Mouse (Mus musculus): ENCODE results near the gene Elk3. TPM values are rescaled to one million over a fixed set of nuclear protein-coding genes. Genes with fewer than 3 reads are reported as not detected.

Gene Elk3
- polyA plus RNA-seq, 1 experiment from 2014 or later, result 57.7 TPM

DNA sequence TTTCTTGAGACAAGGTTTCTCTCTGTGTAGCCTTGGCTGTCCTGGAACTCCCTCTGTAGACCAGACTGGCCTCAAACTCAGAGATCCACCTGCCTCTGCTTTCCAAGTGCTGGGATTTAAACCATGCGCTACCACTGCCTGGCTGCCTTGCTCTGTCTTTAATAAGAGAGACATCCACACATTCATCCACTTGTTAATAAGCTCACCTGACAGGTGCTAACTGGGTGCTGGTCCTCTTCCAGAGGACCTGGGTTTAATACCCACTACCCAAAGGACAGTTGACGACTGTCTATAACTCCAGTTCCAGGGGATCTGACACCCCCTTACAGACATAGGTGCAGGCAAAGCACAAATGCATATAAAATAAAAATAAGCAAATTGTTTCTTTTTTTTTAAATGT, 13.5 kb upstream of the Elk3 start:
- H3K4me1 ChIP-seq (ENCODE audit: insufficient read depth), result no peaks in the 10 kb centered on the region
- no peak for ATAC-seq (ENCODE audit: insufficient read depth)
- no peak for DNase-seq
- H3K4me2 ChIP-seq, result no peak overlapping the region
- H3K4me3 ChIP-seq (ENCODE audit: low read depth, low read length), result no peak overlapping the region
- H3K9me3 ChIP-seq (ENCODE audit: low read depth, low read length), result no peaks in the 10 kb centered on the region
- no peaks in the 10 kb centered on the region for H3K36me3 ChIP-seq (ENCODE audit: insufficient read depth)
- WGBS, result 99% methylated on average over 2 of the region's 2 CpGs
- H3K27me3 ChIP-seq (ENCODE audit: insufficient read depth, low read length), result no peaks in the 10 kb centered on the region
- H3K9ac ChIP-seq, result no peak overlapping the region
- TF ChIP-seq CTCF (IDR thresholded peaks at IDR 0.05; ENCODE audit: low read depth), result no peak
- H3K27ac ChIP-seq (ENCODE audit: low read depth), result no peak overlapping the region

DNA sequence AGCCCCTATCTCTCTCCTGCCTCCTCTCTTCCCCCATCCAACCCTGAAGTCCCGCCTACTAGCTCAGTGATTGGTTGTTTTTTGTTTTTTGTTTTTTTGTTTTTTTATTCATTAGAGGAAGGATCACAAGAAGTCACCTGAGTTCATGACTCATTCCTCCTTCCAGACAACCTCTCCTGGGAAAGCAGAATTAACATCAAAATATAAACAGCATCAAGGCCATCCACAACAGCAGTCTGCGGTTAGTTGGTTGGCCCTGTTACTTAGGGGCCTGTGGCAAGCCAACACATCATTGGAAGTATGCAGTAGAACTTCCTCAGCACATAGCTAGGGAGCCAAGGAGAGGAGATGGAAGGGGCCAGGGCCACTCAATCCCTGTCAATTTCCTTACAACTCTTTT, 12.7 kb upstream of the Elk3 start:
- no peak for ATAC-seq (ENCODE audit: insufficient read depth)
- no peaks in the 10 kb centered on the region for H3K27me3 ChIP-seq (ENCODE audit: insufficient read depth, low read length)
- H3K9ac ChIP-seq, result no peak overlapping the region
- H3K4me3 ChIP-seq (ENCODE audit: low read depth, low read length), result no peak overlapping the region
- no peak for DNase-seq
- H3K4me1 ChIP-seq (ENCODE audit: insufficient read depth), result no peaks in the 10 kb centered on the region
- H3K9me3 ChIP-seq (ENCODE audit: low read depth, low read length), result no peaks in the 10 kb centered on the region
- H3K4me2 ChIP-seq, result no peak overlapping the region
- no peaks in the 10 kb centered on the region for H3K36me3 ChIP-seq (ENCODE audit: insufficient read depth)
- H3K27ac ChIP-seq (ENCODE audit: low read depth), result no peak overlapping the region
- WGBS, result 89% methylated on average over 2 of the region's 2 CpGs
- TF ChIP-seq CTCF (IDR thresholded peaks at IDR 0.05; ENCODE audit: low read depth), result no peak

GRCm38 (mm10) chr10:93321763-93322162, 10.8 kb upstream of the Elk3 start:
- Histone ChIP-seq H3K4me3 (ENCODE audit: low read depth, low read length) (no peak overlapping the region), H3K9me3 (ENCODE audit: low read depth, low read length) (no peaks in the 10 kb centered on the region), H3K36me3 (ENCODE audit: insufficient read depth) (no peaks in the 10 kb centered on the region), H3K27ac (ENCODE audit: low read depth) (no peak overlapping the region), H3K4me1 (ENCODE audit: insufficient read depth) (no peaks in the 10 kb centered on the region), H3K9ac (no peak overlapping the region), H3K27me3 (ENCODE audit: insufficient read depth, low read length) (no peaks in the 10 kb centered on the region), H3K4me2 (no peak overlapping the region)
- no peak for TF ChIP-seq CTCF (IDR thresholded peaks at IDR 0.05; ENCODE audit: low read depth)
- ATAC-seq (ENCODE audit: insufficient read depth) (no peak), DNase-seq (no peak)

- ATAC-seq (ENCODE audit: insufficient read depth), result no peak
- 71% methylated on average over 4 of the region's 4 CpGs for WGBS
- no peak for DNase-seq
Observed at GRCm38 (mm10) chr10:93320148-93320547, 9.2 kb upstream of the Elk3 start.

DNA sequence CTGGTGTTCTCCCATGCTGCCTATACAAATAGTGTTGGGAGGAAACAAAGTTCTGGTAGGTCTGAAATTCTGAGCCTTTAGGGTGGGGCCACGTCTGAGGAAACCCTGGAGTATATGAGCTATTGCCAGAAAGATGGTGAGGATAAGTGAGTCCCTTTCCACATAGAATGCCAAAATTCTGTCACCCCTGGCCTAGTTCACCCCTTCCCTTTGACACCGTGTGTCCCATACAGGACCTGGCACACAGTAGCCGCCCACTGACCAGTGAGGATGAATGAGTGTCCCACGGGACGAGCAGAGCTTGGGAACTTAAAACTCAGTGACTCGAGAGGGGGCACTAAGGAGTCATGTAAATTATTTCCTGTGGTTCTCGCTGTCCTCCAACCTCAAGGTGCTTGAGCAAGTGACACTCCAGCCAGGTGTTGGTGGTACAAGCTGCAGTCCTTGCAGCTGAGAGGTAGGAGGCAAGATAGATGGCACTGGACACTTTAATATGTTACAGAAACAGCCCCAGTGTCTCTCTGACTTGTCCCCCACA, 8.7 kb upstream of the Elk3 start:
- Histone ChIP-seq H3K9ac (no peak overlapping the region), H3K36me3 (ENCODE audit: insufficient read depth) (no peaks in the 10 kb centered on the region), H3K9me3 (ENCODE audit: low read depth, low read length) (no peaks in the 10 kb centered on the region), H3K4me1 (ENCODE audit: insufficient read depth) (no peaks in the 10 kb centered on the region), H3K27me3 (ENCODE audit: insufficient read depth, low read length) (no peaks in the 10 kb centered on the region), H3K27ac (ENCODE audit: low read depth) (no peak overlapping the region), H3K4me2 (no peak overlapping the region), H3K4me3 (ENCODE audit: low read depth, low read length) (no peak overlapping the region)
- WGBS, result 62% methylated on average over 7 of the region's 7 CpGs
- no peak for DNase-seq
- ATAC-seq (ENCODE audit: insufficient read depth), result no peak
- no peak for TF ChIP-seq CTCF (IDR thresholded peaks at IDR 0.05; ENCODE audit: low read depth)

More at GRCm38 (mm10) chr10:93320148-93320547, 9.2 kb upstream of the Elk3 start:
- Histone ChIP-seq H3K4me2 (no peak overlapping the region), H3K27me3 (ENCODE audit: insufficient read depth, low read length) (no peaks in the 10 kb centered on the region), H3K4me3 (ENCODE audit: low read depth, low read length) (no peak overlapping the region), H3K36me3 (ENCODE audit: insufficient read depth) (no peaks in the 10 kb centered on the region), H3K9me3 (ENCODE audit: low read depth, low read length) (no peaks in the 10 kb centered on the region), H3K27ac (ENCODE audit: low read depth) (no peak overlapping the region), H3K4me1 (ENCODE audit: insufficient read depth) (no peaks in the 10 kb centered on the region), H3K9ac (no peak overlapping the region)
- no peak for TF ChIP-seq CTCF (IDR thresholded peaks at IDR 0.05; ENCODE audit: low read depth)

DNA sequence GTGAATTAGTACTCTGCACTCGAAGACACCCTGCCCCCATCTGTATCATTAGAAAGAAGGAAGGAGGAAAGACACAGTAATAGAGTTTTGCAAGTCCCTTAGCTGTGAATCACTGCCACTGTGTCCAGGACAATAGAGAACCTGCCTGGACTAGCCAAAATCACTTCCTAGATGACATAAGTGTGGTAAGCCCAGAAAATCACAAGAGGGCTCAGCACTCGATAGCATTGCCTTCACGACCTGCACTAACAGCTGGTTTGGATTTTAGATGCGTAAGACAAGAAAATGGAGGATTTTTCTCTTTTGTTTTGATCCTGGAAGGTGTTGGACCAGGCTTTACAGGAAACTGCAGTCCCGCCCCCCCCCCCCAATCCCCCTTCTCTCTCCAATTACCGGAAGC, 6.0 kb upstream of the Elk3 start:
- no peak for ATAC-seq (ENCODE audit: insufficient read depth)
- H3K9ac ChIP-seq, result no peak overlapping the region
- H3K36me3 ChIP-seq (ENCODE audit: insufficient read depth), result no peaks in the 10 kb centered on the region
- H3K27me3 ChIP-seq (ENCODE audit: insufficient read depth, low read length), result no peaks in the 10 kb centered on the region
- H3K27ac ChIP-seq (ENCODE audit: low read depth), result no peak overlapping the region
- no peaks in the 10 kb centered on the region for H3K9me3 ChIP-seq (ENCODE audit: low read depth, low read length)
- H3K4me2 ChIP-seq, result no peak overlapping the region
- no peak overlapping the region for H3K4me3 ChIP-seq (ENCODE audit: low read depth, low read length)
- 39% methylated on average over 6 of the region's 6 CpGs for WGBS
- TF ChIP-seq CTCF (IDR thresholded peaks at IDR 0.05; ENCODE audit: low read depth), result no peak
- no peak for DNase-seq
- H3K4me1 ChIP-seq (ENCODE audit: insufficient read depth), result no peaks in the 10 kb centered on the region

DNA sequence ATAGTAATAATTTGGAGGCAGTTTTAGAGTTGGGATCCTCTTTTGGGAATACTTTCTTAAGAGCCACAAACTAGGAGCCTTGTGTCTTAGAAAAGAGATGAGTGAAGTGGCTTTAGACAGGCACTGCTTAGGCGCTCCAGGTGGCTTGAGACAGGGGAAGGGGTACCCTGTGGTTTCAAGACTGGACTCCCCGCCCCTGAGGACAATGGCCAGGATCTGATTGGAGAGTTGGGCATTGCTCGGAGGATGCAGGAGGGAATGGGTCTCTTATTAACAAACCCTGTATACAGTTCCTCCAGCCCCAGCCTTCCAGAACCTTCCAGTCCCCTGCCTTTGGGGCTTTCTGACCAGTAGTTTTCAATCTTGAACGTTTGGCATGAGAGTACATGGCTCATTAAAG, 641 bp upstream of the Elk3 start:
- TF ChIP-seq CTCF (IDR thresholded peaks at IDR 0.05; ENCODE audit: low read depth), result no peak
- H3K4me1 ChIP-seq (ENCODE audit: insufficient read depth), result no peaks in the 10 kb centered on the region; the same call in 1 of the 2 replicates
- no peak overlapping the region; the same call in 1 of the 2 replicates for H3K9ac ChIP-seq
- H3K4me2 ChIP-seq, result peak overlapping the region; percentile 87
- no peaks in the 10 kb centered on the region for H3K36me3 ChIP-seq (ENCODE audit: insufficient read depth)
- DNase-seq, result no peak
- no peak for ATAC-seq (ENCODE audit: insufficient read depth)
- H3K27me3 ChIP-seq (ENCODE audit: insufficient read depth, low read length), result no peaks in the 10 kb centered on the region
- 6% methylated on average over 4 of the region's 4 CpGs for WGBS
- H3K9me3 ChIP-seq (ENCODE audit: low read depth, low read length), result no peaks in the 10 kb centered on the region
- H3K4me3 ChIP-seq (ENCODE audit: low read depth, low read length), result peak overlapping the region; percentile 78
- no peak overlapping the region for H3K27ac ChIP-seq (ENCODE audit: low read depth)

Measured in lung, embryonic 14.5 days (tissue).